Mouse (Mus musculus) brain, embryonic 14.5 days (tissue): Measurements from ENCODE around the gene Arpp21. TPM values are rescaled to one million over a fixed set of nuclear protein-coding genes. Genes with fewer than 3 reads are reported as not detected.

Experiments used
- DNase-seq: peaks from one replicate; pipeline ENCODE4 v3.0.0-alpha.2; 2011; ENCODE audit warnings: low read depth
- CTCF ChIP-seq: fragments of 200-500 bp; IDR thresholded peaks from 2 replicates; pipeline ENCODE4 v1.5.1; 2012; ENCODE audit warnings: inconsistent platforms, mild to moderate bottlenecking, moderate library complexity, borderline replicate concordance; ENCODE audit not compliant: insufficient read depth, insufficient read length; ENCODE audit errors: extremely low read depth
- POLR2A ChIP-seq: fragments of 200-500 bp; IDR thresholded peaks from 2 replicates; pipeline ENCODE4 v1.6.1; 2012; ENCODE audit warnings: mild to moderate bottlenecking, inconsistent platforms, borderline replicate concordance; ENCODE audit not compliant: poor library complexity, insufficient read depth, insufficient read length, severe bottlenecking; ENCODE audit errors: extremely low read depth
- polyA plus RNA-seq: library from polyadenylated mRNA; depleted of rRNA; stranded (reverse); fragments of >200 nt; gene quantifications from 2 replicates; pipeline ENCODE4 v1.2.3, GENCODE M21; 2012

Gene Arpp21
- polyA plus RNA-seq, 1 experiment, result 48.1 TPM

DNA sequence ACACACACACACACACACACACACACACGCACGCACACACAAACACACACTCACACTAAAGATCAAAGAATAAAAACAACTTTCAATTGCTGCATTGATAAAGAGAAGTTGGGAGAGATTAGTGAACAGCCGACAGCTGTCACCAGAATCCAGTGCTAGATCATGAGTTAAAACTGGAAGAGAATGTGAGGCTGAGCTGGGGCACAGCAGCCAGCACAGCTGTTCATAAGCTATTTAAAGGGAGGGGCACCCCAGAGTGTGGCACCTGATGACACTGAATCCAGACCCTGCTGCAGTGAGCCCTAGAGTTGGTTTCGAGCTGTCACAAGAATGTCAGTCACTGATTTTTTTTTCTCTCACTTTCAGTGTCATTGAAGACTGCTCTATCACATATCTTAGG, 14.0 kb upstream of the Arpp21 start:
- no peak for DNase-seq
- TF ChIP-seq POLR2A (no peak), CTCF (no peak)

DNA sequence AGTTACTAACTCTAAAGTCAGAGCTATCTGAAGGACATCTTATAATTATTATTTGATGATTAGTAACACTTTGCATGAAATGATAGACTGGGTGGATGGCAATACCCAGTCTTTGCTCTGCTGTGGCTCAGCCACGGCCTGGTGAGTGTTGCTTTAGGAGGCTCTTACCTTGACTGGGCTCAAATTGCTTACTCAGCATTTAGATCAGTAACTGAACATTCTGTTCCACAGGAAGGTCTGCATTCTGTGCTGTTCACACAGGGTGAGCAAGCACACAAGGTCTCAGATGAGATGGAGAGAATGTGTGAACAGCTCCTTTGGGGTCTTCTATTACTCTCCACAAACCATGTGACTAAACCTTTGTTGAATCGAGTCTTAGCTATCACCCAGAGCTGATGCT, 11.4 kb upstream of the Arpp21 start:
- DNase-seq, result no peak

DNA sequence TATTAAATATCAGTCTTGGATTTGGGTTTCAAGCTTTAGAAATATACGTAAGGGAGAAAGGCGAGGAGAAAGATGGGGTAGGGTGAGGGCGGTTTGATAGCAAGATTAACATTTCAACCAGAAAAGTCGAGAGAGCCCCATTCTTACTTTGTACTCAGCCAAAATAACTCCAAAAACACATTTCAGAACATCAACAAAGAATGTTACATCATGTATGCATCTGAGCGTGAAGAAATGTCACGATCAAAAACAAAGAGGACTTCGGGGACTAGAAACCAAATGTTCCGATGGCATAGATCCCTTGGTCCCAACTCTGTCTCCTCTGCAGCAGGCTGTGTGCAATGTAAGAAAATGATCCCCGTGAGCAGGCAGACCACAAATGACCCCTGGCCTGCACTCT, 2.4 kb upstream of the Arpp21 start:
- no peak for DNase-seq
- TF ChIP-seq CTCF (no peak), POLR2A (no peak)

More for the DNA sequence above, 11.4 kb upstream of the Arpp21 start:
- TF ChIP-seq CTCF (no peak), POLR2A (no peak)

DNA sequence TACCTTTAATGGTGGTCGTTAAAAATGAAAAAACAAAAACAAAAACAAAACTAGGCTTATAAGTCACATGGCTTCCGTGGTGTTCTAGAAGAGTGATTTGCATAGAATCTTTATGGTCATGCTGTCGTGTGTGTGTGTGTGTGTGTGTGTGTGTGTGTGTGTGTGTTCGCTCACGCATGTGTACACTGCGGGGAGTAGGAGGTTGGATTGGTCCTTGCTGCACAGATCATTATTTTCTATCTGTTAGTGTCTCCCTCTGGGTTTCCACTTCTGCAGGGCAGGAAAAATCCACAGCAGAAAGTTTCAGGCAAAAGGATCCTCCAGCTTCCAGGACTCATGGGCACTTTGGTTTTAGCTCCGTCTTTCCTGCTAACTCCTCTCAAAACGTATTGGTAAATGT, 813 bp upstream of the Arpp21 start:
- DNase-seq, result peak; percentile 13
- TF ChIP-seq CTCF (no peak), POLR2A (no peak)

DNA sequence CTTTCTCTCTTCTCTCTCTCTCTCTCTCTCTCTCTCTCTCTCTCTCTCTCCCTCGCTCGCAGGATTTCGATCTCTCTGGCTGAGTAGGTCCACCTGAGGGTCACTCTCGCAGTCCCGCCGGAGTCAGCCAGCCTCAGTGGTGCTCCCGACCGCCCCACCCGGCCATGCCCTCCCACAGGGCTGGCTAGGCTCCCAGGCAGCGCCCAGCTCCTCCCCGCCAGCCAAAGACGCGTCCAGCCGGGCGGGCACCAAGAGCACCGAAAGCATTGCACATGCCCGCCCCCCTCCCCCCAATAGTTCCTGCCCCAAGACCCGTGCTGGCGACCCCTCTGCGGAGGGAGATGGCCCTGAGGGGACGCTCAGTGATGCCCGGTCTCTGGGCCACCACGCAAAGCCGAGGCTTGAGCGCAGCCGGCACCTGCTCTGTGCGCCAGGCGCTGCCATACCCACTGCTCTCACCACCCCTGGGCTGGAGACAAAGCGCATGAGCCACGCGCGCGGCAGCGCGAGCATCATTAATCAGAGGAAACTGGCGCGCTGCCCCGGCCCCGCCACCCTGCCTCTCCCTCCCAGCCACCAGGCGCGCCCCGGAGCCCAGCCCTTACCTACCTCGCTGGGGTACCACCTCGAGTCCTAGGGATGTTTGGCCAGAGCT, 570 bp downstream of the Arpp21 start:
- DNase-seq, result peak; percentile 87
- TF ChIP-seq CTCF (no peak), POLR2A (peak; percentile 34; the same call in 1 of the 2 replicates)

DNA sequence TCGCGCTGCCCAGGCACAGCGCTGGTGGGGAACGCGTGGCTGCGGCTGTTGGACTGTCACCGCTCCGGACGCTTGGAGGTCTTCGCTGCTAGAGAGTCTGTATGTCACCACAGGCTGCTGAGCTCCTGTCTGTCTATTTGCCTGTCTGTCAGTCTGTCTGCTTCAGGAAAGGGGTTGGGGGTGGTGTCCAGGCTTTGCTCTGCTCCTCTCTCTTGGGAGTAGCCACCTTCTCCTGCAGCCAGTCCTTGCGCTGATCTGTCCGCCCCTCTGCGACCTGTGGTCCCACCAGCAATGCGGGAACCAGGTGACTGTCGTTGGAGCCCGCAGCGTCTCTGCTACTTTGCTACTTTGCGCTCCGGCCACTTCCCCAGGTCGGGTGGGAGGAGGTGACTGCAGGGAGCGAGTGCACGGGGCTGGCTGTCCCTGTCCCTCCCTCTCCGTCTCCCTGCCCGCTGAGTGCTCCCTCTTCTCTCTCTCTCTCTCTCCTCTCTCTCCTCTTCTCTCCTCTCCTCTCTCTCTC, 1.2 kb downstream of the Arpp21 start:
- peak; percentile 55 for DNase-seq

DNA sequence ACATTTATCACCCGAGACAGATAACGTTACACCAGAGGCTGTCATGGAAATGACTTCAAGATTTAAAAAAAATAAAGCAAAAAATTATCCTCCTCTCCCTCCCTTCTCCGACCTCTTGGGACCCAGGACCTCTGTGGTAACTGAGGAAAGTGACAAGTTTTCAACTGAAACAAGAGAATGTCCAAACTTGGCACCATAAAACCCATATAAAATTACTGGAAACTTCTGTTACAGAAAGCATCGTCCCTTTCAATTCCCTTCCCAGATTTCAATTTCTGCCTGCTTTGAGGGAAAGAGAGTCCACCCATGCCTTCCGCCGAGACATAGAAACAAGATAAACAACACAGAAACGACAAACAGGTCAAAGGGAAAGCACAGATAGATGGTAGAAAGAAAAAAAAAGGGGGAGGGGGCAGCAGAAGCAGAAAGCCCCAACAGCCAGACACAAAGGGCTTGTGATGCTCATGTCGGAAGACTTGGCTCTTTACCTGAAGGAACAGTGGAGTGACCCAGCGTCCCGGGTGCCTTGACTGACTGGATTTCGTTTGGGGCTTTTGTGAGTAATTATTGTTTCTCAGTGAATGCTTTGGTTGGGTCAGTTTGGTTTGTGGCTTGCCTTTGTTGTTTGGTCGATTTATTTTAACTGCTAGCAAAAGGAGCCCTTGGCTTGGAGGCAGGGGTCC, 1.8 kb downstream of the Arpp21 start:
- DNase-seq, result no peak
- no peak for TF ChIP-seq POLR2A
- no peak for TF ChIP-seq CTCF

More for the DNA sequence above, 1.2 kb downstream of the Arpp21 start:
- TF ChIP-seq POLR2A (0 out of 2 replicates have a peak, but pooled peaks have one; percentile 3), CTCF (no peak)

DNA sequence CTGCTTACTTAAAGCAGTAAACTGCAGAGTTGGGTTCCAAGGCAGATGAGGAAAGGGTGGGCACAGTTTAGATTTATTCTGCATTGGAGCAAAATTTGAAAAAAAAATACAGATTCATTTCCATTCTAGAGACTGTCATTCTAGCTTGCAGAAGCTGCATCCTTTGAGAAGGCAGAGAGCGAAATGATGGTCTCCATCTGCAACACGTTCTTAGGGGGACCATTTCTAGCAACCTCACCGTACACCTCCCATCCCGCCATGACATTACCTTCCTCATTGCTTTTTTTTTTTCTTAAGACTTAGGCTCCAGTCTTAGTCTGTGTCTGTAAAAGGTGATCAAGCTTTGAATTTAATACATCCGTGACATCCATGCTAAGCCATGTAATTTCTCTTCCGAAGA, 2.4 kb downstream of the Arpp21 start:
- TF ChIP-seq POLR2A (no peak), CTCF (no peak)
- DNase-seq, result peak; percentile 47

DNA sequence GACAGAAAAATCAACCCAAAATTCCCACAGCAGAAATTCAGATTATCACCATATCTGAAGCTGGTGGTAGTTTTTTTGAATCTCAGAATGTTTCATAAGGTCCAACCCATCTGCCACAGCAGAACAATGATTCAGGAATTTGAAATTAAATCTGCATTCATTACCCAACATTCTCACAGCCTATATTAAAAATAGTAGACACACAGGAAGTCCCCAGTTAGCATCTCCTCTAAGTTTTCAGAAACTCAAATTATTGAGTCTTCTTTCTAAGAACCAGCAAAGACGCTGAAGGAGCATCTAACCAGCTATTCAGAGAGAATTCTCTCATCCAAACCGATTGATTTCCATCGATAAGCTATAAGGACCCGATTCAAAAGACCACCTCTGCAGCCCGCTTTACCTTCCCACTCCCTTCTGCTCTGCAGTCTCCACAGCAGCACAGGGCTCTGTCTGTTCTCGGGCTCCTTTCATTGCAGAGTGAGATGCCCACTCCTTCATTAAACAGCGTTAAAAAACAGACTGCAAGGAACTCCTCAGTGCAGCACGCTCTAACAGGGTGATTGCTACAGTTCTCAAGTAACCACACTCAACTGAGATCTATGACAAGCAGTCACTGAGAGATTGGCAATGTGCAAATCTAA, 3.7 kb downstream of the Arpp21 start:
- no peak for TF ChIP-seq POLR2A
- no peak for TF ChIP-seq CTCF
- DNase-seq, result peak; percentile 54

DNA sequence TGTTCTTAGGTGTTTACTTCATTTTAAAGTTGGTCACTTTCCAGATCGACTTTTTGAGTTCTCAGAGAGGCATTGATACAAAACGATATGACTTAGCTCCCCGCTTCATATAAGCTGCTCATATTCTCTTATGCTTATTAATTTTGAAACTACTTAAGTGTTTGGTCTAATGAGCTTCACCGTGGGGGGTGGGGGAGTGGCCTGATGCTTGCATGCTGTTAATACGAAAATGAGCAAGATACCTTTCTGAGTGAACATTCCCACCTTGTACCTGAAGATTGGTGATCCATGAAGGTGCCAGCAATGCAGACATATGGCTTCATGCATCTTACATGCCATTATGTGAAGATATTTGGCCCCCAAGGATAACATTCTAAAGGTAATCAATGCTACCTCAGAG, 4.4 kb downstream of the Arpp21 start:
- no peak for TF ChIP-seq CTCF
- no peak for TF ChIP-seq POLR2A
- peak; percentile 32 for DNase-seq

DNA sequence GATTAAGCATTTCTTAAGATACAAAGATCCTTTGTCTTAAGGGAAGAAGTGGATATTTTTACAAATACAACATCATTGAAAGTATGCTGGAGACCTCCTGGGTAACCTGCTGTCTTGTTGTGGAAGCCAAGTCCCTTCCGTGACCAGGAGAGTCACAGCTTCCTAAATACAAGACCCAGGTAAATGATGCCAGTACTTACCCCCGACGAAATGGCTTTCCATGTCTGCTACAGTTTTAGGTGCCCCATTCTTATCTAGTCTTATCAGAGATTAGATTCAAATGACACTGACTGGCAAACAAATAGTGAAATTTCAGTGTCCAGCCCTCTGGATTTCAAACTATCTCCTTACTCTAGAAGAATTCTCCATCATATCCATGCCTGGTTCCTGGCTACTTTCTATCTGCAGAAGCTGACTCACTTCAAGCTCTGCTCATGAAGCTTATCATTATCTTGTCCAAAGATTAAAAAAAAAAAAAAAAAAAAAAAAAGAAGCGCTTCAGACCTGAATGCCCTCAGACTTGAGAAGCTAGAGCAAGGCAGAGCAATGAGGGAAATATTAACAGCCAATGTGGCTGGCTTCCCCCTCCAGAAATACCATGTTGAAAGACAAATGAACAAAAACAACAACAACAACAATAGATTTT, 4.9 kb downstream of the Arpp21 start:
- TF ChIP-seq CTCF (no peak), POLR2A (no peak)
- no peak for DNase-seq

DNA sequence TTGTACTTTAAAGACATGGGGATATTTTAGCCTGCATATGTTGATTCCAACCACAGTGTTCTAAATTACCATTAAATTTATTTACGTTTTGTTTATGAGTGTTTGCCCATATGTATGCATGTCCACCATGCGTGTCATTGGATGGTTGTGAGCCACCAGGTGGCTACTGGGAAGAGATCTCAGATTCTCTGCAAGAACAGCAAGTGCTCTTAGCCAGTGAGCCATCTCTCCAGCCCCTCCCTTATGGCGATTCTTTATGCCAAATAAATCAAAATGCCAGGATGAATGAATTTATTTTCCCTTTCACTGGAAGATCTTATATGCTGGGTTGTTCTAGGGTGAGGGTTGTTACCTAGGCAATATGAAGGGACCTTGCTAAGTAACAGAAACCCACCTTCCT, 7.3 kb downstream of the Arpp21 start:
- no peak for DNase-seq
- TF ChIP-seq POLR2A, result no peak
- no peak for TF ChIP-seq CTCF
